Mouse (Mus musculus) ES-E14 (cell line): ENCODE results near the gene Stard3.

ENCODE experiments used
- MAFK ChIP-seq: IDR thresholded peaks from 2 replicates; pipeline ENCODE4 v1.6.1; 2014; ENCODE audit warnings: mild to moderate bottlenecking, low read depth, low read length, inconsistent platforms; ENCODE audit not compliant: insufficient read depth
- ZC3H11A ChIP-seq: IDR thresholded peaks from 2 replicates; pipeline ENCODE4 v1.6.1; 2012; ENCODE audit warnings: low read depth, mild to moderate bottlenecking, inconsistent platforms, low read length, borderline replicate concordance

- TF ChIP-seq ZC3H11A (no peak), MAFK (no peak)
Observed at GRCm38 (mm10) chr11:98395041-98395440, 36.9 kb downstream of the Stard3 start.
